Mouse (Mus musculus): Measurements from ENCODE around the gene Dhdds. TPM values are rescaled to one million over a fixed set of nuclear protein-coding genes. Genes with fewer than 3 reads are reported as not detected.

Dhdds gene
- 10 to 100 TPM; 28.3 to 28.8 TPM for total RNA-seq (2021)
- 21.6 and 34.2 TPM in 2 replicates for polyA plus RNA-seq (2012; rRNA removed)
- long read RNA-seq, partial matches to known transcripts, result 2 of 10 reads
- long read RNA-seq, other reads (novel, unspliced or antisense), result 4 of 10 reads

DNA sequence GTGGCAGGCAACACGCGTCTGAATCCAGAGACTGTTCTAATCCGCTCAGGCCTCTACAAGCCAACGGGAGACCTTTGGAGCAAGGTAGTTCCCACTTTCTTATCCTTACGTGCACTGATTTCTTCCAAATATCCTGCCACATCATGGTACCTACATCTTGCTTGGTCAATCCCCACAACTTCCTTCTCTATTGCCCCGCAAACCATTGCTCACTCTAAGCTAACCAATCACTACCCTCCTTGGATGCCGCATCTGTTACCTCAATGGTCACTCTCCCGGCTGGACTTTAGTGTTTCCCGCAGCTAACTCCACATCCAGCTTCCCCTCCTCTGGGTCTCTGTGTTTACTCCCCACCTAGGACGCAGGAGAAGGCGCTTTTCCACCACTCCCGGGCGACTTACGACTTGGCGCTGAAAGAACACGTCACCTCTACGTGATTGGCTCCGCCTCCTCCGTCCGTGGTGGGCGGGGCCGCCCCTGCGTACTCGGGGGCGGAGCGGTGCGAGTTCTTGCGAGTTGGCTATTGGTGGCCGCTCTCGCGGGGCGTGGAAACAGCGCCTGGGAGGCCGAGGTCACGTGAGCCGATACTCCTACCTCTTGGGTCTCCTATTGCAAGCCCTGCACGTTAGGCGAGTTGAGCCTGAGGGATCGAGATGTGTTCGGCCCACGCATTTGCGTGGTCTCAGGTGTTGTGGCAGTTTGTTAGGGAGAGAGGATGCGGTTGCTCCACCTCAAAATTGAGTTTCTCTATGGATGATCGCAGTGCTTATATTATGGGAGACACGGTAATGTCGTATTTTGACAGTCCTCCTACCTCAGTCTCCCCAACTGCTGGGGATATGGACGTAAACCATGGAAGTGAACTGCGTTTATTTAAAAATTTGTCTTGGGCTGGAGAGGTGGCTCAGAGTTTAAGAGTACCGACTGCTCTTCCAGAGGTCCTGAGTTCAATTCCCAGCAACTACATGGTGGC is at the start of gene Dhdds:
Dhdds (minus strand) TSS at position 453 of the 973 bp plus-strand sequence.
- 2% methylated on average over 49 of the region's 49 CpGs for WGBS
- H3K4me3 ChIP-seq, result peak within 1 kb of the TSS; percentile 67
- no peaks in the 10 kb centered on the region for H3K4me1 ChIP-seq (ENCODE audit: control insufficient read depth, insufficient read depth, low read length)
- peak within 1 kb of the TSS; percentile 70 for H3K27ac ChIP-seq
- H3K27me3 ChIP-seq (ENCODE audit: control insufficient read depth, insufficient read depth, low read length), result no peaks in the 10 kb centered on the region
- intact Hi-C loops (cut with DNase I), result loop anchor here (2.0 kb wide), 1 partner anchor 32 kb away; the partner anchor contains the start of gene Hmgn2
- H3K36me3 ChIP-seq (ENCODE audit: control insufficient read depth, insufficient read depth, low read length), result no peaks in the 10 kb centered on the region
- H3K79me2 ChIP-seq (replicated peaks; ENCODE audit: control insufficient read depth, insufficient read depth, low read length), result no peaks in the 10 kb centered on the region
- peak; percentile 52; the same call in 1 of the 2 replicates for TF ChIP-seq EP300 (IDR thresholded peaks at IDR 0.05; ENCODE audit: insufficient read depth, low read depth, low read length)
- no peak for TF ChIP-seq CTCF (IDR thresholded peaks at IDR 0.05)
- TF ChIP-seq POLR2A (IDR thresholded peaks at IDR 0.05; ENCODE audit: insufficient read depth, low read depth, low read length), result peak; percentile 93
- peak; percentile 95 for DNase-seq
- peak within 1 kb of the TSS; percentile 80 for H3K9ac ChIP-seq (ENCODE audit: low read depth, low read length)

DNA sequence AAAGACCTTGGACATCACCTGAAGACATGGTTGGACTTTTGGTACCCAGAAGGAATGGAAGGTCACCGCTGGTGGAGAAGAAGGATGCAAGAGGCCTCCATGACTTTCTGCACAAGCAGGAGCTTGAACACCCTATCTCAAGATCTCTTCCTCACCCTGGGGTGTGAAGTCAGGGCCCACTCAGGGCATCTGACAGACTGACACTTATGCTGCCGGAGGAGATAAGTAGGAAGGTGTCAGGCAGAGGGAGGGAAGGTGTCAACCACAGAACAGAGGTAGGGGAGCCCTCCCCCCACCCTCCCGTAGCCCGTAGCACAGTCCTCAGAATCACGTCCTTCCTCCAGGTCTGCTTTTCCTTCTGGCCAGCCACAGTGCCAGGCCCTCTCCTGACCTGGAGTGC is 46.9 kb upstream of the Dhdds start:
- Histone ChIP-seq H3K4me1 (ENCODE audit: control insufficient read depth, insufficient read depth, low read length) (no peaks in the 10 kb centered on the region), H3K36me3 (ENCODE audit: control insufficient read depth, insufficient read depth, low read length) (no peaks in the 10 kb centered on the region), H3K9ac (ENCODE audit: low read depth, low read length) (no peak overlapping the region), H3K79me2 (replicated peaks; ENCODE audit: control insufficient read depth, insufficient read depth, low read length) (no peaks in the 10 kb centered on the region), H3K4me3 (no peak overlapping the region), H3K27me3 (ENCODE audit: control insufficient read depth, insufficient read depth, low read length) (no peaks in the 10 kb centered on the region), H3K27ac (no peak overlapping the region)
- TF ChIP-seq POLR2A (IDR thresholded peaks at IDR 0.05; ENCODE audit: insufficient read depth, low read depth, low read length) (no peak), EP300 (IDR thresholded peaks at IDR 0.05; ENCODE audit: insufficient read depth, low read depth, low read length) (no peak), CTCF (IDR thresholded peaks at IDR 0.05) (no peak)
- intact Hi-C loops (cut with DNase I), result no loop called here
- no peak for DNase-seq
- WGBS, result 55% methylated on average over 5 of the region's 5 CpGs

DNA sequence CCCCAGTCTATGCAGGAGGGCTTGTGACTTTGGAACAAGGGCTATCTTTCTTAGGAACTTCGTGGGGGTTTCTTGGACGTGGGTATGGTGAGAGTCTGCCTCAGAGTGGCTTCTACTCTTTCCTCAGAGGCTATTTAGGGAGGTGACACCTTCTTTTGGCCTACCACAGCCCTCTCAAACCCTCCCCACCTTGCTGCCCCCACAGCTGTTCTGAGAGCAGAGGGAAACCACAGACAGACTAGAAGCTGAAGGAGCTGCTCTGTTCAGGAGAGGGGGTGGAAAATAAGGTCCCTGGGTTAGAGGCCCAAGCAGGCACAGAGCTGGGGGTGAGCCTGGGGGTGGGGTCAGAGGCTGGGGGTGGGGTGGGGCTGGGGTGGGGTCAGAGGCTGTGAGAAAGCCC is 42.3 kb upstream of the Dhdds start:
- Histone ChIP-seq H3K27me3 (ENCODE audit: control insufficient read depth, insufficient read depth, low read length) (no peaks in the 10 kb centered on the region), H3K4me1 (ENCODE audit: control insufficient read depth, insufficient read depth, low read length) (no peaks in the 10 kb centered on the region), H3K4me3 (no peak overlapping the region), H3K79me2 (replicated peaks; ENCODE audit: control insufficient read depth, insufficient read depth, low read length) (no peaks in the 10 kb centered on the region), H3K36me3 (ENCODE audit: control insufficient read depth, insufficient read depth, low read length) (no peaks in the 10 kb centered on the region), H3K27ac (no peak overlapping the region), H3K9ac (ENCODE audit: low read depth, low read length) (no peak overlapping the region)
- intact Hi-C loops (cut with DNase I), result no loop called here
- no peak for DNase-seq
- WGBS, result 37% methylated on average over 2 of the region's 2 CpGs
- TF ChIP-seq POLR2A (IDR thresholded peaks at IDR 0.05; ENCODE audit: insufficient read depth, low read depth, low read length), result no peak
- no peak for TF ChIP-seq EP300 (IDR thresholded peaks at IDR 0.05; ENCODE audit: insufficient read depth, low read depth, low read length)
- no peak for TF ChIP-seq CTCF (IDR thresholded peaks at IDR 0.05)

DNA sequence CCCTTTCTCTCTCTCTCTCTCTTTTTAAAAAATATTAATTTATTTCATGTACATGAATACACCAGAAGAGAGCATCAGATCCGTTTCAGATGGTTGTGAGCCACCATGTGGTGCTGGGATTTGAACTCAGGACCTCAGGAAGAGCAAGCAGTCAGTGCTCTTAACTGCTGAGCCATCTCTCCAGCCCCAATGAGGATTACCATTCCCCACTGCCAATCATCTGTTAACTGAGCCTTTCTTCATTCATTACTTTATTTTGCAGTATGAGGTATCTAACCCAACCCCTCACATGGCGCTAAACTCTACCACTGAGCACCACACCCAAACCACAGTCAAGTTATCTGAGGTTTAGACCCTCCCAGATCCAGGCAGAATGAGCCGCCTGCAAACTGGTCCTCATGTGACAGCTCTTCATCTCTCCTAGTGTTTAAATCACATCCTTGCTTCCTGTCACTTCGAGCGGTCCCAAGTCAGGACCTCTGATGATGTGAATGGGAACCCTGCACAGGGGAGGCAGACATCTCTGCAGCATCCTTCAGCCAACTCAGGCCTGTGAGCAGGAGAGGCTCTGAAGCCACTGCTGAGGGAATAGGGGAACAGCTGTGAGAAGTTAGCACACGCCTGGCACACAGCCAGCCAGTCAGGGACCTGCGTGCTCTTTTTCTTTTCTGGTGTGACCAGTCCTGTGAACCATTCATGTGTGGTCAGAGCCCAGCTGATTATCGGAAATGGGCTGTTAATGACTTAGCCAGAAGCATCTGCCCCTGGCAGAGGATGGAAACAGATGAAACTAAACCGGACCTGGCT is 40.8 kb upstream of the Dhdds start:
- TF ChIP-seq EP300 (IDR thresholded peaks at IDR 0.05; ENCODE audit: insufficient read depth, low read depth, low read length) (no peak), CTCF (IDR thresholded peaks at IDR 0.05) (no peak), POLR2A (IDR thresholded peaks at IDR 0.05; ENCODE audit: insufficient read depth, low read depth, low read length) (no peak)
- no peak for DNase-seq
- Histone ChIP-seq H3K27ac (no peak overlapping the region), H3K4me1 (ENCODE audit: control insufficient read depth, insufficient read depth, low read length) (no peaks in the 10 kb centered on the region), H3K79me2 (replicated peaks; ENCODE audit: control insufficient read depth, insufficient read depth, low read length) (no peaks in the 10 kb centered on the region), H3K4me3 (no peak overlapping the region), H3K36me3 (ENCODE audit: control insufficient read depth, insufficient read depth, low read length) (no peaks in the 10 kb centered on the region), H3K9ac (ENCODE audit: low read depth, low read length) (no peak overlapping the region), H3K27me3 (ENCODE audit: control insufficient read depth, insufficient read depth, low read length) (no peaks in the 10 kb centered on the region)
- intact Hi-C loops (cut with DNase I), result no loop called here
- WGBS, result 25% methylated on average over 9 of the region's 9 CpGs

DNA sequence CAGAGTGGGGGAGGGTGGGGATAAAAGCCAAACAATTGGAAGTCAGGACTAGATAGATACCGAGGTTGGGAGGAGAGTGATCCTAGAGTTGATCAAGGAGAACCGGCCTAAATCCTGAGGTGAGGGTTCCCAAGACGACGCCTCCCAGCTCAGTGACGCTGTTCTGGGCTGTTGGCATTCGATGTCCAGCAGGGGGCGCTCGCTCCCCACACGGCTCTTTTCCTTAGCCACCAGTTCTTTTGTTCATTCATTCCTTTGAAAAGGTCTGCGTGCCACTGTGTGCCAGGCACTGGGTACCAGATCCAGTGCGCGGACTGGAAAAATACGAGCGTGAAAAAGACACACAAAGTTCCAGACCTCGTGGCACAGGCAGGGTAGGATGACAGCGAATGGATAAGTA is 35.2 kb upstream of the Dhdds start:
- DNase-seq, result peak; percentile 56 to 77
- TF ChIP-seq CTCF (IDR thresholded peaks at IDR 0.05) (peak; percentile 91), EP300 (IDR thresholded peaks at IDR 0.05; ENCODE audit: insufficient read depth, low read depth, low read length) (no peak)
- Histone ChIP-seq H3K4me3 (no peak overlapping the region), H3K27me3 (ENCODE audit: control insufficient read depth, insufficient read depth, low read length) (no peaks in the 10 kb centered on the region), H3K4me1 (ENCODE audit: control insufficient read depth, insufficient read depth, low read length) (no peaks in the 10 kb centered on the region), H3K36me3 (ENCODE audit: control insufficient read depth, insufficient read depth, low read length) (no peaks in the 10 kb centered on the region), H3K9ac (ENCODE audit: low read depth, low read length) (no peak overlapping the region), H3K27ac (no peak overlapping the region), H3K79me2 (replicated peaks; ENCODE audit: control insufficient read depth, insufficient read depth, low read length) (no peaks in the 10 kb centered on the region)
- intact Hi-C loops (cut with DNase I), result loop anchor here (2.0 to 5.0 kb wide), 3 partner anchors 46 to 255 kb away; no protein-coding TSS in a partner anchor
- 5% methylated on average over 16 of the region's 16 CpGs for WGBS
